Comparison of ENCODE assay signal across 8 mouse cellular contexts in the genomic region with DNA sequence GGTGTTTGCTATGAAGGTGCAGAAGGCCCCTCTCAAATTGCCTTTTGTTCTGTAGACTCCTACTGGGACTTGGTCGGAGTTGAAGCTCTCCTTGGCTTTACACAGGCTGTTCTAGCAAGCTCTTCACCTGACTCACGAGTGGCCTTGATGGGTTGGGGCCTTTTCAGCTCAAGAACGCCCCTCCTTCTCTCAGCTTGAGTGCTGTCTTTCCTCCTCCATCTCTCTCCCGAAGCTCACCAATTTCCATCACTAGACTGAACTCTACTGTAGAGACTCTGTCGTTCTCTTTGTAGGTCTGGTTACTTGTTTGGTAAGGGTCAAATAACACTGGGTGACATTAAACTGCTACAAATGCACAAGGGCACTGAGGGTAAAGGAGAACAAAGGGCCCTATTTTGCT. TPM values are rescaled to one million over a fixed set of nuclear protein-coding genes. Genes with fewer than 3 reads are reported as not detected.
DNase-seq lines count a peak whose midpoint lies in the region; ATAC-seq and TF ChIP-seq lines count a peak whose summit lies in the region.

No protein-coding gene starts in this region.

- no peaks in the 10 kb centered on the region for H3K27me3 ChIP-seq in lung, postnatal 0 days (replicated peaks; ENCODE audit: insufficient read depth, low read length)
- no peaks in the 10 kb centered on the region for H3K27me3 ChIP-seq in limb, embryonic 10.5 days (ENCODE audit: low read depth, poor library complexity, severe bottlenecking)
- H3K27me3 ChIP-seq in splenic B cell, adult 2 months (ENCODE audit: control insufficient read depth, insufficient read depth, low read length, poor library complexity, severe bottlenecking) = no peaks in the 10 kb centered on the region

- H3K9ac ChIP-seq in lung, postnatal 0 days (replicated peaks; ENCODE audit: low read depth) = peak overlapping the region; percentile 51

- H3K9me3 ChIP-seq in lung, postnatal 0 days (ENCODE audit: low read length) = no peaks in the 10 kb centered on the region
- no peaks in the 10 kb centered on the region for H3K9me3 ChIP-seq in limb, embryonic 10.5 days (replicated peaks)

- WGBS in lung, postnatal 0 days = 57% methylated on average over 5 of the region's 5 CpGs
- 83% methylated on average over 5 of the region's 5 CpGs for WGBS in limb, embryonic 10.5 days

- peak overlapping the region; percentile 79 for H3K27ac ChIP-seq in lung, postnatal 0 days (ENCODE audit: low read length)
- peak overlapping the region; percentile 98 for H3K27ac ChIP-seq in limb, embryonic 10.5 days

- no peaks in the 10 kb centered on the region for H3K36me3 ChIP-seq in lung, postnatal 0 days (ENCODE audit: insufficient read depth, low read length)
- peaks cover 7% of the 10 kb centered on the region for H3K36me3 ChIP-seq in limb, embryonic 10.5 days
- H3K36me3 ChIP-seq in splenic B cell, adult 2 months (ENCODE audit: control insufficient read depth, insufficient read depth, low read length, poor library complexity, severe bottlenecking) = no peaks in the 10 kb centered on the region

- TF ChIP-seq CTCF in lung, postnatal 0 days (IDR thresholded peaks at IDR 0.05) = no peak

- no peak for TF ChIP-seq EP300 in lung, postnatal 0 days (IDR thresholded peaks at IDR 0.05)

- ATAC-seq in lung, postnatal 0 days = no peak
- no peak for ATAC-seq in erythroid progenitor cell, adult 5-6 weeks (replicated peaks; ENCODE audit: low FRiP score, poor library complexity, severe bottlenecking)

- H3K4me3 ChIP-seq in lung, postnatal 0 days (ENCODE audit: low read depth, low read length) = peak overlapping the region; percentile 56
- H3K4me3 ChIP-seq in limb, embryonic 10.5 days = peak overlapping the region; percentile 53

- intact Hi-C loops in left cerebral cortex, postnatal 36 days (cut with DNase I) = loop anchor here (2.0 kb wide), 1 partner anchor 140 kb away; no protein-coding TSS in a partner anchor

- H3K4me1 ChIP-seq in lung, postnatal 0 days (ENCODE audit: insufficient read depth, low read depth, low read length) = peaks cover 5% of the 10 kb centered on the region; the same call in 1 of the 2 replicates
- H3K4me1 ChIP-seq in limb, embryonic 10.5 days = peaks cover 31% of the 10 kb centered on the region

- peak overlapping the region; percentile 56 for H3K4me2 ChIP-seq in lung, postnatal 0 days (replicated peaks; ENCODE audit: low read depth, low read length)

- peak; percentile 29 for DNase-seq in adrenal gland, adult 2 months
- no peak for DNase-seq in adrenal gland, adult 8-10 months
- DNase-seq in lung, postnatal 0 days (ENCODE audit: low spot score) = peak; percentile 28
- no peak for DNase-seq in lung, postnatal 14 days
- DNase-seq in limb, embryonic 10.5 days (ENCODE audit: low spot score) = no peak
- DNase-seq in splenic B cell, adult 2 months (ENCODE audit: low read depth, low spot score) = peak; percentile 4
- DNase-seq in left cerebral cortex, postnatal 36 days (ENCODE audit: low spot score in 2 of 2) = no peak

RNA-seq across cellular contexts. Expression of a gene that starts 0.7 kb away (rescaled TPM):
- total RNA-seq in adrenal gland, adult 2 months (2021) = 1 to 10 TPM; 5.9 to 9.3 TPM
- 3.4 and 4.5 TPM in 2 replicates for polyA plus RNA-seq in adrenal gland, adult 2 months (2012; rRNA removed)
- 10 to 100 TPM in 1 of 4 experiments, 1 to 10 TPM in 3; 7.9 to 11.6 (median 8.6) TPM for total RNA-seq in adrenal gland, adult 8-10 months (2022)
- polyA plus RNA-seq in lung, postnatal 0 days (2015; fragmentation: Nextera tagmentation; extraction: Ambion mirVana) = 6.1 and 6.3 TPM in 2 replicates
- 28.8 and 33.1 TPM in 2 replicates for polyA plus RNA-seq in limb, embryonic 10.5 days (2016; fragmentation: Nextera tagmentation; extraction: Ambion mirVana)
- total RNA-seq in erythroid progenitor cell, adult 5-6 weeks (2015; ENCODE audit: low replicate concordance) = 3.2 and 49.0 TPM in 2 replicates
- total RNA-seq in erythroid progenitor cell, adult 5-6 weeks (2017; ENCODE audit: low replicate concordance) = 3.1 and 5.5 TPM in 2 replicates
- 1 to 10 TPM; 7.1 to 9.0 TPM for total RNA-seq in left cerebral cortex, postnatal 36 days (2021)

RNA-seq across cellular contexts. Expression of a gene that starts 30.5 kb away (rescaled TPM):
- total RNA-seq in adrenal gland, adult 2 months (2021) = 10 to 100 TPM; 32.3 to 58.6 TPM
- polyA plus RNA-seq in adrenal gland, adult 2 months (2012; rRNA removed) = 209 and 411 TPM in 2 replicates
- 10 to 100 TPM; 39.2 to 81.6 (median 52.6) TPM for total RNA-seq in adrenal gland, adult 8-10 months (2022)
- polyA plus RNA-seq in lung, postnatal 0 days (2015; fragmentation: Nextera tagmentation; extraction: Ambion mirVana) = 436 and 472 TPM in 2 replicates
- polyA plus RNA-seq in limb, embryonic 10.5 days (2016; fragmentation: Nextera tagmentation; extraction: Ambion mirVana) = 3,140 and 3,810 TPM in 2 replicates
- total RNA-seq in erythroid progenitor cell, adult 5-6 weeks (2015; ENCODE audit: low replicate concordance) = not detected in 2 replicates
- not detected in 2 replicates for total RNA-seq in erythroid progenitor cell, adult 5-6 weeks (2017; ENCODE audit: low replicate concordance)
- total RNA-seq in left cerebral cortex, postnatal 36 days (2021) = 100 to 1,000 TPM in 1 of 2 experiments, 10 to 100 TPM in 1; 99.8 to 118 TPM

RNA-seq across cellular contexts. Expression of a gene that starts 53.8 kb away (rescaled TPM):
- total RNA-seq in adrenal gland, adult 2 months (2021) = not detected
- polyA plus RNA-seq in adrenal gland, adult 2 months (2012; rRNA removed) = not detected in 2 replicates
- total RNA-seq in adrenal gland, adult 8-10 months (2022) = not detected
- polyA plus RNA-seq in lung, postnatal 0 days (2015; fragmentation: Nextera tagmentation; extraction: Ambion mirVana) = 8.8 and 11.2 TPM in 2 replicates
- 0.38 TPM in 2 replicates for polyA plus RNA-seq in limb, embryonic 10.5 days (2016; fragmentation: Nextera tagmentation; extraction: Ambion mirVana)
- total RNA-seq in erythroid progenitor cell, adult 5-6 weeks (2015; ENCODE audit: low replicate concordance) = not detected in 2 replicates
- total RNA-seq in erythroid progenitor cell, adult 5-6 weeks (2017; ENCODE audit: low replicate concordance) = not detected in 2 replicates
- not detected for total RNA-seq in left cerebral cortex, postnatal 36 days (2021)

Comparison
In these comparisons a context has a peak if more than half of its experiments do, and no peak if none do; other contexts are left out.
1. DNase-seq: peak in adrenal gland, adult 2 months (single experiment), lung, postnatal 0 days (single experiment) and splenic B cell, adult 2 months (single experiment); none in adrenal gland, adult 8-10 months (single experiment), lung, postnatal 14 days (single experiment), limb, embryonic 10.5 days (single experiment) and left cerebral cortex, postnatal 36 days (0 of 2).
2. RNA of a gene that starts 30.5 kb away (total RNA-seq): 99.8 to 118 TPM in left cerebral cortex, postnatal 36 days, 32.3 to 58.6 TPM in adrenal gland, adult 2 months and 39.2 to 81.6 TPM in adrenal gland, adult 8-10 months; not detected in erythroid progenitor cell, adult 5-6 weeks; every median in the first group is over 10 times any median in the second.